Mouse (Mus musculus) left cerebral cortex, postnatal 36 days (tissue): ENCODE results near the gene Pcnx2. TPM values are rescaled to one million over a fixed set of nuclear protein-coding genes. Genes with fewer than 3 reads are reported as not detected.

Experiments
- DNase-seq, 2 experiments: peaks; one replicate each; pipeline ENCODE4 v3.0.0; 2021 to 2022; ENCODE audit warnings: low spot score in 2 of 2, mixed read lengths in 1 of 2
- intact Hi-C: fragments of 180-260 bp; cut with DNase I; formaldehyde crosslinking; loops from one replicate; pipeline ENCODE4 v1.15.1; 2025
- total RNA-seq, 2 experiments: library from RNA; stranded (reverse); gene quantifications; 2 replicates each; pipeline ENCODE4 v1.2.3; 2021

Gene Pcnx2
- total RNA-seq, 2 experiments from 2014 or later = 87.6 to 97.2 TPM

- DNase-seq = no peak
- intact Hi-C loops = no loop called here
Measured at GRCm38 (mm10) chr8:125902521-125902920, 4.4 kb upstream of the Pcnx2 start.

GRCm38 (mm10) chr8:125901167-125901566 is 3.0 kb upstream of the Pcnx2 start:
- intact Hi-C loops = no loop called here
- DNase-seq = no peak

GRCm38 (mm10) chr8:125898899-125899298 is 782 bp upstream of the Pcnx2 start:
- peak in 1 of 2 experiments; percentile 43 for DNase-seq

GRCm38 (mm10) chr8:125897388-125897787 is 729 bp downstream of the Pcnx2 start:
- DNase-seq = peak in 1 of 2 experiments; percentile 43
- intact Hi-C loops = no loop called here

More at GRCm38 (mm10) chr8:125898899-125899298, 782 bp upstream of the Pcnx2 start:
- intact Hi-C loops = no loop called here

DNA sequence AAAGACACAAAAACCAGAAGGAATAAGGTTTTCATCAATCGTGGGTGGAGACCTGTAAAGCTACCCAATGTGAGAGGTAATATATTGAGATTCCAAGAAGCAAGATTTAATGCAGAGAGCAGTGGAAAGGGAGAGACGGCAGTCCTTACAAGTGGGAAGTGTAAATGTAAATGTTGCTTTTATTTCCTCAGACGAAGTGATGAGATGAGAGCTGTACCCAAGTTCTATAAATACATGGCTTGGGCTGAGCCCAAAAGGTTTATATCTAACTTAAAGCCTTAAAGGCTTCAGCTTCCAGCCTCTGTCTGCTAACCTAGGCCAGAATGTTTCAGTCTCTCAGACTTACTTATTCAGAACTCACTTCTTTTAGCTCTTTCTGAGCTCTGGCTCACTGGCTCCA is 8.2 kb downstream of the Pcnx2 start:
- intact Hi-C loops = no loop called here
- no peak for DNase-seq

DNA sequence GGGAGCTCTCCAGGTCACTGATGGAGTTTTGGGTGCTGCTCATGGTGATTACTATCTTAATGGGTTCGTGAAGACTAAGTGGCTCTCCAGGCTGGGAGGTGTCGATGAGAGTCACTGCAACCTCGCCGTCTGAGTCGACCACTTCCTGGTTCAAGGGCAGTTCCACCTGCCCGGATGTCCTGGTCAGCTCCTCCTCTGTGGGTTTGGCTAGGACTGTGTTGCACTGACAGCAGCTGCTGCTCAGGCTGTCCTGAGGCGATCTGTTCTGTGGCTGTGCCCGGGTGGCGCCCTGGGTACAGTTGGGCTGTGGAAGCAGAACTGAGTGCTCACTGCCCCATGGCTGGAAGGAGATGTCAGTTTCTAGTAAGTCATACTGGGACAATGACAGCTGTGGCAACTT is 10.6 kb downstream of the Pcnx2 start:
- DNase-seq = no peak
- intact Hi-C loops = no loop called here

DNA sequence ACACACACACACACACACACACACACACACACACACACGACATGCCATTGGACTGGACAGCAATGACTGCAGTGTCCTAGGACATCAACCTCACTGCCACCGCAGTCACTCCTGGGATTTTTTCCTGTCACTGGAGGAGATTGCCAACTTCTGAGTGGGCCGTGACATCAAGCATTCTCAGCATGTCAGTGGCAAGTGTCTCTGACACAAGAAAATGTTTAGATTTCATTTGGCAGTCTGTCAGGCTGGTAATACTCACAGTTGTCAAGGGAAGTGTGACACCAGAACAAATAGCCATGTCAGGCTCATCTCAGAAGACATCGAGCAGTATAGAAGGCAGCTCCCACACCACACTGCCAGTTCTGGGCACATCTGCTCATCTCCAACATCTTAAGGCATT is 17.7 kb downstream of the Pcnx2 start:
- DNase-seq = no peak
- intact Hi-C loops = no loop called here

DNA sequence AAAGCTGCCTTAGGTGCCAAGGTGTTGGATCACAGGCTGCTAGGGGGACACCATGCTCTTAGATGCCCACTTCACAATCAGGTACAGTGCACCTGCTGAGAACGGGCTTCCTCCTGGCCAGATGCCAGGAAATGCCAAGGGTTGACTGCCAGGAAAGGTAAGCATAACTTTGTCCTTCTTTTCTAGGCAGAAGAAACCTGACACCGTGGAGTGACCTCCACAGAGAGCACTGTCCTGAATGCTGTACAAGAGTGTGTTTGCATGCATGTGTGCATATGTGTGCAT is 24.9 kb downstream of the Pcnx2 start:
- intact Hi-C loops = loop anchor here (5.0 kb wide), 2 partner anchors 51 to 691 kb away; no protein-coding TSS in a partner anchor
- DNase-seq = no peak

- no peak for DNase-seq
- intact Hi-C loops = loop anchor here (5.0 kb wide), 2 partner anchors 50 to 690 kb away; no protein-coding TSS in a partner anchor
Measured at GRCm38 (mm10) chr8:125872501-125873249, 25.4 kb downstream of the Pcnx2 start.

DNA sequence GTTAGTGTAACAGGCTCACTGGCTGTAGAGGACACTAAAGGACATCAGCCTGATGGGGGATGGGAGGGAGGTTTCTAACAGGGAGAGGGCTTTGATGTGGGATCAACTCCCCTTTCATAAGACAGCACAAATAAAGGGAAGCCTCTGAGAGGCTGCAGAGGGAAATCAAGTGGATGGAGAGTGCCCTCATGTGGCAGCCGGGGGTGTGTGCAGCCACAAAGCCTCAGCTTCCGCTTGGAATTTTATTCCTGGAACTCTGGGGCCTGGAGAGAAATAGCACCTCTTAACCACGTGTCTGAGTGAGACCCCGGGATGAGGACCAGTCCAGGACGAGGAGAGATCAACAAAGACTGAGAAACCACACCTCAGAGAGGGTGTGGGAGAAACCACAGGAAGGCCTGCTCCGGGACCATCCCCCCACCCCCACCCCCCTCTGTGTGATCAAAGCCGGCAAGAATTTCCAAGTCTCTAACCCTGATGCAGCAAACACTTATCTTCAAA is 27.2 kb downstream of the Pcnx2 start:
- intact Hi-C loops = loop anchor here (2.0 to 5.0 kb wide), 3 partner anchors 49 to 689 kb away; no protein-coding TSS in a partner anchor
- peak; percentile 61 to 62 for DNase-seq

DNA sequence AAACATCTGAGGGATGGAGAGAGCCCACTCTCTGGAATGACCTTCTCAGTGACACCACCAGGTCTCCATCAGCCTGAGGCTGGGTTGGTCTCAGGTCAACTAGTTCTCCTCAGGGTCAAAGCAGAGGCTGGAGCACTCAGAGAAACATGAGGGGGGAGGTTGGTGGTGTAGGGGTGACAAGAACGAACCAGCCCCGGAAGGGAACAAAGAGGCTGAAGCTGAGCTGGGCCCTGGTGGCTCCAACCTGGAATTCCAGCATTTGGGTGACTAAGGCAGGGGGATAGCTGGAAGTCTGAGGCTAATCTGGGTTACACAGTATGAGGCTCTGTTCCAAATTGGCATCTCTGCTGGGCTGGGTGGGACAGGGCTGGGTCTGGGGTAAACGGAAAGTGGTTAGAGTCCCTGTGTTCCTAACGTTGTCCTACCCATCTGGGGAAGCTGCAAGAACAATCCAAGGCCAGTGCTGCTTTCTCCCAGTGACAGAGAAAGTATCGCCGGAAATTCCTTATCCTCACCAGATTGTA is 27.9 kb downstream of the Pcnx2 start:
- intact Hi-C loops = loop anchor here (2.0 to 5.0 kb wide), 3 partner anchors 48 to 688 kb away; no protein-coding TSS in a partner anchor
- DNase-seq = no peak

DNA sequence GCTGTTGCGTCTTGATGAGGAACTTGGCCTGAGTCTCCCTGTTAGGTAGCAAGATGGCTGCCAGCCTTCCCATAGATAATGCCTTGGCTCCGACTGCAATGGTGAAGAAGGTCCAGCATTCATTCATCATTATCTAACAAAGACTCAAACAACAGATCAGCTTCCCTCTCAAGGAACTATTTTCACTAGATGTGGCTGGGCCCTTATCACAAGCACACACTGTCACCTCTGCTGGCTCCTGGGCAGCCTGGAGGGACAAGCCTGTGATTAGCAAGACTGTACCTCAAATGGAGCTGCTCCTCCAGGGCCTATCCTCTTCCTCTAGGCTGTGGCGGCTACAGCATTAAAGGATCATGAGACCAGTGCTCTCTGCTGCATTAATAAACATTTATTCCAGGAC is 28.4 kb downstream of the Pcnx2 start:
- DNase-seq = no peak
- intact Hi-C loops = loop anchor here (2.0 to 10.0 kb wide), 5 partner anchors 47 to 815 kb away; partner anchors contain the start of gene Disc1

- no peak for DNase-seq
- intact Hi-C loops = loop anchor here (10.0 kb wide), 2 partner anchors 704 to 814 kb away; partner anchors contain the start of gene Disc1
Measured at GRCm38 (mm10) chr8:125868552-125868951, 29.6 kb downstream of the Pcnx2 start.

DNA sequence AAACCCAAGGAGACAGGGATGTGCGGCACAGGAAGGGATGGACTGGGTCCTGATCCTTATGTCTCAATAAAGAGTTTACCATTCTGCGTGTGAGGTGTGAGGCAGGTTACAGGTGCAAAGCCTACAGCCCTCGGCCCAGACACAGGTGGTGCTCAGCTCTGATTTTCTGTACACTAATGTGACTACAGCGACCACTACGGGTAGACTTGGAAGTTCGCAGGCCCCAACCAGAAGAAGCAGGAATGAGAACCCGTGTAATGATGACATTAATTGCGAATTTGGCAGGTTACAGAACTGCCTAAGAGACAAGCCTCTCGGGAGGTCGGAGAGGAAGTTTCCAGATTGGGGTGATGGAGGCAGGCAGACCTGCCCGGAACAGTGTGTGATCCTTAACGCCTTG is 32.0 kb downstream of the Pcnx2 start:
- no peak for DNase-seq
- intact Hi-C loops = loop anchor here (10.0 kb wide), 2 partner anchors 701 to 811 kb away; partner anchors contain the start of gene Disc1

DNA sequence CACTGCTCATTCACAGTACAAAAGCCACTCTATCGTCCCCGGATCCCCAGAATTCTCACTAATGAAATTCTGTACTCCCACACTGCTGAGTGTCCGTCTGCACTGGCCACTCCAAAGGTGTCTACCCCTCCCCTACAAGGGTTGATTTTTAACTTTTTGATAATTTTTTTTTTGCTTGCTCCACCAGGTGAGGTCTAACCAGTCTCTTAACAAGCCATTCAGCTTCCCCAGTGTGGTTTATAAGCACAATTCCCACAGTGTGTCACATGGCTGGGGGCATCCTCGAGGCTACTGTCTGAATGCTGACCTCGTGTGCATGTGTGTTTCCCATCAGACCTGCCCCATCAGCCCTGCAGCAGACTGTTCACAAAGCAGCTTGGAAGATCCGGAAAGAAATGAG is 40.9 kb downstream of the Pcnx2 start:
- DNase-seq = no peak
- intact Hi-C loops = loop anchor here (5.0 kb wide), 1 partner anchor 285 kb away; no protein-coding TSS in a partner anchor

GRCm38 (mm10) chr8:125856160-125856559 is 42.0 kb downstream of the Pcnx2 start:
- DNase-seq = no peak
- intact Hi-C loops = loop anchor here (5.0 kb wide), 1 partner anchor 284 kb away; no protein-coding TSS in a partner anchor

GRCm38 (mm10) chr8:125854379-125854778 is 43.7 kb downstream of the Pcnx2 start:
- no peak for DNase-seq
- intact Hi-C loops = no loop called here

DNA sequence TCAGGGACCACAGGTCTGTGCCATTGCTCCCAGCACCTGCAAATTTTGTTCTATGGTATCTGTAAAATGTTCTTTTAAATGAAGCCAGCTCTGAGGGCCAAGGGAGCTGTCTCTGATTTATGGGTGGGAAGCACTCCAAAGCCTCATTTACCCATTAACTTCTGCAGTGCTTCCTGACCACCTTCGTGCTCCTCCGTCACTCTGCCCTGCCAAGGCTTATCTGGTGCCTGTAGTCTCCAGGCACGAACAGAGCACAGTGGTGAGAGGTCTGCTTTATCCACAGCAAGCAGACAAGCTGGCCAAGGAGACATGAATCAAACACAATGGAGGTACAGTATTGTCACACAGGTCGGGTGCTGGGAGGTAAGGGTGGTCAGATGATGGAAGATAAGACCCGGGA is 44.8 kb downstream of the Pcnx2 start:
- DNase-seq = no peak
- intact Hi-C loops = no loop called here

DNA sequence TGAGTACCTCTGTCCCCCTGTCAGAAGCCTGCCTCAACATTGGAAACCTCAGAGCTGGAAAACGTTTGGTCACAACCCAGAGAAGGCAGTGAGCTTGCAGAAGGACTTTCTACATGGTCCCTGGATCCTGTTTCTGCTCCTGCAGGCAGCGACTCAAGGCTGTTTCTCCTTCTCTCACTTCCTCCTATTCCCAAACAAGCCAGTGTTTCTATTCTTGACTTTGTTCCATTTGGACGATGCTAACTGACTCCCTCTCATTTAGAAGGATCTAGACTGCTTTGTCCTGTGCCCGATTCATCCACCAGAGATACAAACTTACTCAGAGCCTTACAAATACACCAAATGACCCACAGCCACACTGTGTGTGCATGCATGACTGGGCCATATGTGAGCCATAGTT is 48.9 kb downstream of the Pcnx2 start:
- intact Hi-C loops = no loop called here
- DNase-seq = peak in 1 of 2 experiments; percentile 23

DNA sequence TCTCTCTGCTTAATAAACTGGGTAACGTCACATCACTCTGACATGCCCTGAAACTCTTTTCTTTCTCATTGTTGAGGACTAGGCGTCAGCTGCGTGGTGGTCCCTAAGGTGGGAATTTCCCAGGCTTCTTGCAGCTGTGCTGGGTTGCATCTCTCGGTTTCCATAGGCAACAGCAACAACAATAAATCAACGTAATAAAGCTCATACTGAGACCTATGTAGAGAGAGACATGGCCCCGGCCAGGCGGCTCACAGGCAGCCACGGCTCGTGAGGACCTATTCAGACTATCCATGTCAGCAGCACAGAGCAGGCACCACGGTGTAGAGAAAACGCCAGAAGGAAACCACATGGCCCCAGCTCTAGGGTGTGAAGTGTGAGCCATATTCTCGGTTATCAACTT is 50.3 kb downstream of the Pcnx2 start:
- intact Hi-C loops = no loop called here
- no peak for DNase-seq

DNA sequence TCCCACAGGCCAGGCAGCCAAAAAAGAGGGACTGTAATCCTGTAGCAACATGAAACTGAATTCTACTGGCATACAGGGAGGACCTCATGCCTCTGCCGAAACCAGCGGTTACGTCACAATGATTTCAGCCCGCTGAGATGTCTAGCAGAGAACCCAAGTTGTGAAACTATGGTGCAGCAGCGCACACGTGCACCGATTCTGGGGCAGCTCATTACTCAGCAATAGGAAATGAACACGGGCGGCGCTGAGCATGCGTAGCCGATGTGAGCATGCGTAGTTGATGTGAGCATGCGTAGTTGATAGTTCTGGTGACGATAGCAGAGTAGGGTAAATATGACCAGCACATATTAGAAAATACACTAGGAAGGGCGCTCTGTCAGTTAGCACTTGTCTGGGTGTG is 52.8 kb downstream of the Pcnx2 start:
- intact Hi-C loops = no loop called here
- DNase-seq = no peak
